Mouse (Mus musculus): ENCODE results near the gene Hist1h2bn. TPM values are rescaled to one million over a fixed set of nuclear protein-coding genes. Genes with fewer than 3 reads are reported as not detected.
A peak's percentile ranks its signal among the peaks of the same experiment; 100 is the strongest.
"Not testable (repeated sequence)": the region's sequence is repeated elsewhere in the genome, so short reads cannot be mapped to it uniquely, and the experiment has no call there.

The Hist1h2bn gene
- polyA plus RNA-seq, 1 experiment from 2014 or later: 5.5 TPM

DNA sequence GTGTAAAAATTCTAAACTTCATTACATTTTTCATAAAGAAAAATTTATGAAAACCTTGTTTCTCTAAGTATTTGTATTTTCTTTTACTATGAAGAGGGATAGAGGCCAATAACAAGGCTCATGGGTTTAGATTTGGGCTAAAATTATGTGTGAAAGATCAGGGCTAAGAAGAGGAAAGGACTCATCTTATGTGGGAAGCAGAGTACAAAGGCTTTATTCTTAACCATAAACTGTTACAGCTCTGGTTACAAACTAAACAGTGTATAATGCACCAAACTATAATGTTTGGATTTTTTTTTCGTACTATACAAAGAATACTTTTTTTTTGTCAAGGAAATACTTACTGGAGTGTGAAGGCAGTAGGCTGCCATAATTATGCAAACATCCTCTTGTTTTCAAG lies 1.8 kb downstream of the Hist1h2bn start:
- Histone ChIP-seq H3K4me1 (peaks cover 26% of the 10 kb centered on the region), H3K27ac (no peak overlapping the region), H3K4me2 (peak overlapping the region; percentile 38), H3K9ac (no peak overlapping the region), H3K36me3 (no peaks in the 10 kb centered on the region), H3K27me3 (no peaks in the 10 kb centered on the region), H3K4me3 (0 out of 2 replicates have a peak overlapping the region, but pooled peaks have one; percentile 17), H3K9me3 (no peaks in the 10 kb centered on the region)
- 49% methylated on average over 1 of the region's 1 CpGs for WGBS
- no peak for ATAC-seq (ENCODE audit: borderline replicate concordance, extremely low read depth, low FRiP score, low TSS enrichment)

DNA sequence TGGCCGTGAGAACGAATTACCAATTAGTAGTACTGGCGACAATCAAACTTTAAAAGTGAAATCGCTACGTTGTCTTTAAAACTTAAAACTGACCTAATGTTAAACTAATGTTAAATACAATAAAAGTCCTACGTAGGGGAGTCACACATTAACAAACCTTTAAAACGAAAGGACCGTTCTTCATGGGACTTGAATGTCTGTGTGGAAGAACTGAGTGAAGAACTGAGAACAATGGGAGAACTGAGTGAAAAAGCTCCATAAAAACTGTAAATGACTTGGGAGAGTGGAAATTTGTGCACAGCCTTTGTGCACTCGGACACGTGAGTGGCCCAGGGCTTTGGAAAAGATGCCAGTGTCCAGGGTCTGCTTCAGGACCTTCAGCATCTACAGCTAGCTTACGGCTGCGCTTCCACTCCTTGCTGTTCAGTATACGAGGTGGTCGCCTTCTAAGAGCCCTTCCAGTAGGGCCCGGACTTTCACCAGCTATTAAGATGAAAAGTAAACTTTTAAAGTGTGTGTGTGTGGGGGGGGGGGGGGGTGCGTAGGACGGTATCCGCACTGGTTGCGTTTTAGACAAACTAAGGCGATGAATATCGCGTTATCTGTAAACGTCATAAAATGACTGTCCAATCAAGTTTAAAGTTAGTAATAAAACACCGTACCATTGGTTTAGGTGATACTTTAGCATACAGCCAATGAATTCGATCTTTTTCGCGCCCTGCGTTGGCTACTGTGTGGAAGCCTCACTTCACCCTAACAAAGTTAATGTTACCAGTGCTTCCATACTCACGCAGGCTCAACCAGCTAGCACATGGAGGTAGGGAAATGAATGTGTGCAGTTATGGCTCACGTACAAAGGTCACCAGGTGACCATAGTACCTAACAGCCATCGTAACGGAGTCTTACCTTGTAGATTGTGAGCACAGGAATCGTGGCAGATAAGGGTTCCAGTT lies 25.2 kb downstream of the Hist1h2bn start:
- 2% methylated on average over 33 of the region's 33 CpGs for WGBS
- peak; percentile 73 for ATAC-seq (ENCODE audit: borderline replicate concordance, extremely low read depth, low FRiP score, low TSS enrichment)
- Histone ChIP-seq H3K36me3 (no peaks in the 10 kb centered on the region), H3K4me3 (peak overlapping the region; percentile 65), H3K9me3 (no peaks in the 10 kb centered on the region), H3K27ac (peak overlapping the region; percentile 98), H3K4me2 (peak overlapping the region; percentile 90), H3K4me1 (peaks cover 18% of the 10 kb centered on the region), H3K9ac (peak overlapping the region; percentile 84), H3K27me3 (no peaks in the 10 kb centered on the region)

- H3K4me3 ChIP-seq: peak within 1 kb of the TSS; percentile 65
- no peaks in the 10 kb centered on the region for H3K27me3 ChIP-seq
- H3K36me3 ChIP-seq: no peaks in the 10 kb centered on the region
- peak within 1 kb of the TSS; percentile 98 for H3K27ac ChIP-seq
- no peaks in the 10 kb centered on the region for H3K9me3 ChIP-seq
- peaks cover 26% of the 10 kb centered on the region for H3K4me1 ChIP-seq
- peak; percentile 64 for ATAC-seq (ENCODE audit: borderline replicate concordance, extremely low read depth, low FRiP score, low TSS enrichment)
- WGBS: under 1% methylated on average over 44 of the region's 44 CpGs
- peak within 1 kb of the TSS; percentile 84 for H3K9ac ChIP-seq
- H3K4me2 ChIP-seq: peak within 1 kb of the TSS; percentile 90
Observed at GRCm38 (mm10) chr13:21779767-21780731, 26.1 kb downstream of the Hist1h2bn start, which contains the start of gene Hist1h1b. Gene Hist1h1b (minus strand): TSS chr13:21780625.

- Histone ChIP-seq H3K27ac (peak overlapping the region; percentile 98), H3K4me1 (peaks cover 35% of the 10 kb centered on the region), H3K27me3 (no peaks in the 10 kb centered on the region), H3K36me3 (no peaks in the 10 kb centered on the region), H3K4me3 (peak overlapping the region; percentile 65), H3K9me3 (no peaks in the 10 kb centered on the region), H3K9ac (peak overlapping the region; percentile 84; the same call in 1 of the 2 replicates), H3K4me2 (peak overlapping the region; percentile 90)
- ATAC-seq (ENCODE audit: borderline replicate concordance, extremely low read depth, low FRiP score, low TSS enrichment): no peak
- 31% methylated on average over 6 of the region's 6 CpGs for WGBS
Observed at GRCm38 (mm10) chr13:21781021-21781555, 27.2 kb downstream of the Hist1h2bn start.

DNA sequence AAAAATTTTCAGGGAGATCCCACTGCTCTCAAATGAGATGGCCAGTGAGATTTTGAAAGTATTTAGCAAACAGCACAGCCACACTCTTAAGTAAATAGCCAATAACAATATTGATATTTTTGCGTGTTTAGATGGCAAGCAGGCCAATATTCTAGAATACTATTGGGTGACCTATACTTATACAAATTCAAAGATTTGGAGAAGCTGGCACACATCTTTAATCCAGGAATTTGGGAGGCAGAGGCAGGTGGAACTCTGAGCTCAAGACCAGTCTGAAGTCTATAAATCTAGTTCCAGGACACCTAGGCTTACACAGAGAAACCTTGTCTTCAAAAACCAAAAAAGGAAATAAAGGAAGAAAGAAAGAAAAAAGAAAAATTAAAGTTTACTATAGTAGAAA lies 27.7 kb downstream of the Hist1h2bn start:
- Histone ChIP-seq H3K4me2 (no peak overlapping the region; the same call in 1 of the 2 replicates), H3K9me3 (no peaks in the 10 kb centered on the region), H3K27me3 (no peaks in the 10 kb centered on the region), H3K4me3 (no peak overlapping the region), H3K9ac (no peak overlapping the region), H3K36me3 (no peaks in the 10 kb centered on the region), H3K4me1 (peaks cover 37% of the 10 kb centered on the region), H3K27ac (peak overlapping the region; percentile 17)
- no peak for ATAC-seq (ENCODE audit: borderline replicate concordance, extremely low read depth, low FRiP score, low TSS enrichment)
- 82% methylated on average over 1 of the region's 1 CpGs for WGBS

- H3K36me3 ChIP-seq; H3K9me3 ChIP-seq; ATAC-seq (ENCODE audit: borderline replicate concordance, extremely low read depth, low FRiP score, low TSS enrichment); H3K27me3 ChIP-seq: not testable (repeated sequence)
- H3K27ac ChIP-seq: peak overlapping the region; percentile 91
- H3K4me1 ChIP-seq: peaks cover 35% of the 10 kb centered on the region
- peak overlapping the region; percentile 70 for H3K4me2 ChIP-seq
- under 1% methylated on average over 14 of the region's 35 CpGs for WGBS
- H3K9ac ChIP-seq: peak overlapping the region; percentile 66
- peak overlapping the region; percentile 49 for H3K4me3 ChIP-seq
Observed at GRCm38 (mm10) chr13:21782361-21783254, 28.7 kb downstream of the Hist1h2bn start.

DNA sequence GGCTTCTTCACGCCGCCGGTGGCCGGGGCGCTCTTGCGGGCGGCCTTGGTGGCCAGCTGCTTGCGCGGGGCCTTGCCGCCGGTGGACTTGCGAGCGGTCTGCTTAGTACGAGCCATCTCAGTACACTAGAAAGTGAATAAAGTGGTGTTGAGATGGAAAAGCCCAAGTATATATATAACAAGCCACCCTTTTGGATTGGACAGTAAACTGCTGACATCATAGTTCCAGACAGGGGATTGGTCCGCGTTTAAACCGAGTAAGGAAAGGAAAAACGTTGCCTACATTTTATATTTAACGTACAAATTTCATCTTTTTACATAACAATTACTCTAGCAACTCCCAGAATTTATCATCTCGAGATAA lies 29.3 kb downstream of the Hist1h2bn start, which contains the start of gene Hist1h3i:
Gene Hist1h3i, minus strand, starts transcription at position 116 of the 363 bp plus-strand sequence.
- H3K4me2 ChIP-seq: peak within 1 kb of the TSS; percentile 70
- WGBS: 0% methylated on average over 13 of the region's 20 CpGs
- no peaks in the 10 kb centered on the region for H3K9me3 ChIP-seq
- peaks cover 36% of the 10 kb centered on the region for H3K4me1 ChIP-seq
- no peaks in the 10 kb centered on the region for H3K27me3 ChIP-seq
- peak within 1 kb of the TSS; percentile 91 for H3K27ac ChIP-seq
- ATAC-seq (ENCODE audit: borderline replicate concordance, extremely low read depth, low FRiP score, low TSS enrichment): peak; percentile 76; the same call in 1 of the 2 replicates
- no peaks in the 10 kb centered on the region for H3K36me3 ChIP-seq
- H3K9ac ChIP-seq: peak within 1 kb of the TSS; percentile 66
- H3K4me3 ChIP-seq: peak within 1 kb of the TSS; percentile 49

DNA sequence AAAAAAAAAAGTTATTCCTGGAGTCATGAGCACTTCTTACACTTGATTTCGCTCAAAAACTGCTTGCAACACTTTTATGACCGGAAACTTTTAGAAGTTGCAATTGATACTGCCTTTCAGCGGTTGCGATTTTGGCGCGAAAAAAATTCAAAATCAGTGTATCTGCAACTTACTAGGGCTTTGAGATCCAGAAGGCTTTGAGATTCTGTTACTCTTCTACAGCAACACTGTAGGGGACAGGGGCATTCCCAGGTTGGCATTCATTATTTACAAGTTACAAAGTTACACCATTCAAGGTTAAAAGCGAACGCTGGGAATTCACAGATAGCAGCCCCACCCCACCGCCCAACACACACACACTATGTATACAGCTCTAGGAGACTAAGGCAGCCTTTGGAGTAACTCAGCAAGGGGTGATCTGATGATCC lies 29.8 kb downstream of the Hist1h2bn start:
- Histone ChIP-seq H3K4me2 (peak overlapping the region; percentile 70), H3K9ac (peak overlapping the region; percentile 37), H3K27ac (peak overlapping the region; percentile 91), H3K36me3 (no peaks in the 10 kb centered on the region), H3K27me3 (no peaks in the 10 kb centered on the region), H3K4me1 (peaks cover 39% of the 10 kb centered on the region), H3K4me3 (peak overlapping the region; percentile 49), H3K9me3 (no peaks in the 10 kb centered on the region)
- no peak for ATAC-seq (ENCODE audit: borderline replicate concordance, extremely low read depth, low FRiP score, low TSS enrichment)
- 3% methylated on average over 9 of the region's 9 CpGs for WGBS

DNA sequence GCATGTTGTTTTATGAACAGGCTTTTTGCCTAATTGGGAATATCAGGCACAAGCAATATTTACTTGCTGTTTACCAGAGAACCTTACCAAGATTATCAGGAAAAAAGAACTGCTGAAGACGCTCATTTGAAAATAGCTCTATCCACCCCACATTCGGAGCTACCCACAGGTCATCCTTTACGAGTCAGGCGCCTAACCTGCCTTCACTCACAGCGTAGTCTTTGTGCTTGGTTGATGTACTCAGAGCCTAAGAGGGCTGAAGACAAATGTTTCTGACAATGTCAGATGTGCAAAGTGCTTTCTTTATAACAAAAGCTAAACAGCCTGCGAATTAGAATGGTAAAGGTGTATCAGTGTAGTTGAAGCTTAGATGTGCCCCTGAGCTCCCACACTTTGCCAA lies 30.4 kb downstream of the Hist1h2bn start:
- Histone ChIP-seq H3K36me3 (no peaks in the 10 kb centered on the region), H3K27ac (peak overlapping the region; percentile 91), H3K4me3 (peak overlapping the region; percentile 49; the same call in 1 of the 2 replicates), H3K27me3 (no peaks in the 10 kb centered on the region), H3K9me3 (no peaks in the 10 kb centered on the region), H3K9ac (peak overlapping the region; percentile 37), H3K4me1 (peaks cover 39% of the 10 kb centered on the region), H3K4me2 (peak overlapping the region; percentile 70)
- ATAC-seq (ENCODE audit: borderline replicate concordance, extremely low read depth, low FRiP score, low TSS enrichment): no peak
- WGBS: 27% methylated on average over 6 of the region's 6 CpGs

- Histone ChIP-seq H3K9ac (peak overlapping the region; percentile 49), H3K27ac (peak overlapping the region; percentile 93), H3K9me3 (no peaks in the 10 kb centered on the region), H3K27me3 (no peaks in the 10 kb centered on the region), H3K36me3 (no peaks in the 10 kb centered on the region), H3K4me2 (peak overlapping the region; percentile 54), H3K4me1 (peaks cover 48% of the 10 kb centered on the region), H3K4me3 (peak overlapping the region; percentile 38)
- ATAC-seq (ENCODE audit: borderline replicate concordance, extremely low read depth, low FRiP score, low TSS enrichment): no peak
- WGBS: 2% methylated on average over 8 of the region's 8 CpGs
Observed at GRCm38 (mm10) chr13:21786189-21786898, 32.4 kb downstream of the Hist1h2bn start.
